Mouse (Mus musculus) stomach, postnatal 0 days (tissue): ENCODE measurements at regions not wholly inside any gene's neighbourhood (a gene's known extent, or its start where the extent isn't known, plus 50 kb on each side); places are given as distances from the start of the nearest gene placed in this dataset.

Experiments
- CTCF ChIP-seq: IDR thresholded peaks from 2 replicates; pipeline ENCODE4 v1.5.1; 2016; ENCODE audit warnings: antibody characterized with exemption, low read depth, mild to moderate bottlenecking, moderate library complexity
- EP300 ChIP-seq: optimal IDR thresholded peaks from 2 replicates; pipeline ENCODE3; 2016; ENCODE audit warnings: antibody characterized with exemption

DNA sequence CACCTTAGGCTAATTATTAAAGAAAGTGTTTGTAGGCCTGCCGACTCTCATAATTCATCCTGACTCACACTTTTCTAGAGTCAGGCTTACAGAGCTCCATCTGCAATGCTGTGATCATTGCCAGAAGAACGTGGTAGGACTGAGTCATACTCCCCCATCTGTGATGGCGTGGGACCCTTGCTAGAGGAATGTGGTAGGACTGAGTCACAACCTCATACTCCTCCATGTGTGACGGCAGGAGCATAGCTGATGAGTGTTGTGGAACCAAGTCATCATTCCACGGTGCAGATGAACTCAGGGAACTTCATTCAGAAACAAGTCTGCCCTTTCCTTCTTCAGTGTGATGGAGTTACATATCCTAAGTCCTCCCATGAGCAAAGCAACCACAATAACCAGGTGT is 193.4 kb upstream of the Nrp1 start:
- TF ChIP-seq CTCF: no peak
- TF ChIP-seq EP300: no peak
